Mouse (Mus musculus) liver, embryonic 16.5 days (tissue): Measurements from ENCODE around the gene Pctp. TPM values are rescaled to one million over a fixed set of nuclear protein-coding genes. Genes with fewer than 3 reads are reported as not detected.

Experiments used
- ATAC-seq: fragments of 200-750 bp; cut with Nextera tagmentation; 2 replicates; pipeline ENCODE4 v1.8.0; 2017; ENCODE audit warnings: low read depth, mild to moderate bottlenecking, moderate number of reproducible peaks, moderate library complexity
- H3K27ac ChIP-seq: fragments of 300-500 bp; sonication (generic); 2 replicates; pipeline ENCODE4 v1.5.1; 2014; ENCODE audit warnings: mild to moderate bottlenecking, low read length
- H3K27me3 ChIP-seq: fragments of 300-500 bp; sonication (generic); 2 replicates; pipeline ENCODE4 v1.6.1; 2014; ENCODE audit warnings: low read depth, low read length, mixed read lengths; ENCODE audit not compliant: control insufficient read depth, insufficient read depth
- H3K36me3 ChIP-seq: fragments of 300-500 bp; sonication (generic); 2 replicates; pipeline ENCODE4 v1.6.1; 2014; ENCODE audit warnings: mild to moderate bottlenecking; ENCODE audit not compliant: control insufficient read depth, insufficient read depth
- H3K4me1 ChIP-seq: fragments of 300-500 bp; sonication (generic); 2 replicates; pipeline ENCODE4 v1.6.1; 2014; ENCODE audit warnings: low read depth, low read length, mixed read lengths; ENCODE audit not compliant: control insufficient read depth
- H3K4me2 ChIP-seq: fragments of 300-500 bp; sonication (generic); 2 replicates; pipeline ENCODE4 v1.6.1; 2014; ENCODE audit warnings: low read depth, low read length, mixed read lengths
- H3K4me3 ChIP-seq: fragments of 300-500 bp; sonication (generic); 2 replicates; pipeline ENCODE4 v1.5.1; 2014; ENCODE audit warnings: low read depth, mild to moderate bottlenecking, low read length
- H3K9ac ChIP-seq: fragments of 300-500 bp; sonication (generic); 2 replicates; pipeline ENCODE4 v1.6.1; 2014; ENCODE audit warnings: low read depth, low read length
- H3K9me3 ChIP-seq: fragments of 300-500 bp; sonication (generic); replicated peaks from 2 replicates; pipeline ENCODE4 v1.6.1; 2016; ENCODE audit warnings: low read length; ENCODE audit not compliant: control insufficient read depth
- WGBS: fragments of 180-500 bp; shearing (Covaris S2); extraction: QIAGEN DNeasy Blood & Tissue Kit; methylation state at CpG from one replicate; pipeline ENCODE4 v1.1.7; 2014; ENCODE audit not compliant: insufficient replicate concordance; 5-methylcytosine and 5-hydroxymethylcytosine counted together
- polyA plus RNA-seq: library from polyadenylated mRNA; unstranded; fragments of >200 nt; fragmentation: Nextera tagmentation; extraction: Ambion mirVana; gene quantifications from 2 replicates; pipeline ENCODE4 v1.2.1, GENCODE M21; 2015

The Pctp gene
- polyA plus RNA-seq, 1 experiment from 2014 or later = 17.5 TPM

GRCm38 (mm10) chr11:89988936-89989589, 13.6 kb downstream of the Pctp start:
- H3K36me3 ChIP-seq = no peaks in the 10 kb centered on the region
- no peaks in the 10 kb centered on the region for H3K9me3 ChIP-seq
- no peak overlapping the region for H3K27ac ChIP-seq
- H3K4me1 ChIP-seq = no peaks in the 10 kb centered on the region
- no peak overlapping the region for H3K9ac ChIP-seq
- whole genome bisulfite sequencing = 18% methylated on average over 8 of the region's 8 CpGs
- H3K4me3 ChIP-seq = no peak overlapping the region
- no peaks in the 10 kb centered on the region for H3K27me3 ChIP-seq
- H3K4me2 ChIP-seq = no peak overlapping the region
- ATAC-seq = no peak

GRCm38 (mm10) chr11:89986516-89986915, 16.2 kb downstream of the Pctp start:
- WGBS = 82% methylated on average over 8 of the region's 8 CpGs
- no peaks in the 10 kb centered on the region for H3K9me3 ChIP-seq
- ATAC-seq = no peak
- no peak overlapping the region for H3K4me2 ChIP-seq
- H3K27ac ChIP-seq = no peak overlapping the region
- H3K9ac ChIP-seq = no peak overlapping the region
- no peaks in the 10 kb centered on the region for H3K4me1 ChIP-seq
- no peak overlapping the region for H3K4me3 ChIP-seq
- no peaks in the 10 kb centered on the region for H3K27me3 ChIP-seq
- no peaks in the 10 kb centered on the region; the same call in 1 of the 2 replicates for H3K36me3 ChIP-seq

GRCm38 (mm10) chr11:89985200-89986187, 17.2 kb downstream of the Pctp start:
- Histone ChIP-seq H3K4me2 (no peak overlapping the region), H3K36me3 (no peaks in the 10 kb centered on the region; the same call in 1 of the 2 replicates), H3K4me1 (no peaks in the 10 kb centered on the region), H3K9ac (no peak overlapping the region), H3K9me3 (no peaks in the 10 kb centered on the region), H3K27me3 (no peaks in the 10 kb centered on the region), H3K27ac (no peak overlapping the region), H3K4me3 (no peak overlapping the region)
- WGBS = 49% methylated on average over 10 of the region's 10 CpGs
- no peak for ATAC-seq

- no peaks in the 10 kb centered on the region; the same call in 1 of the 2 replicates for H3K36me3 ChIP-seq
- no peaks in the 10 kb centered on the region for H3K4me1 ChIP-seq
- H3K27ac ChIP-seq = no peak overlapping the region
- 74% methylated on average over 5 of the region's 5 CpGs for WGBS
- ATAC-seq = no peak
- H3K9ac ChIP-seq = no peak overlapping the region
- no peaks in the 10 kb centered on the region for H3K9me3 ChIP-seq
- H3K27me3 ChIP-seq = no peaks in the 10 kb centered on the region
- no peak overlapping the region for H3K4me2 ChIP-seq
- H3K4me3 ChIP-seq = no peak overlapping the region
These were observed 18.3 kb downstream of the Pctp start for GRCm38 (mm10) chr11:89984436-89984835.

GRCm38 (mm10) chr11:89982918-89983317, 19.8 kb downstream of the Pctp start:
- H3K4me2 ChIP-seq = no peak overlapping the region
- no peak overlapping the region for H3K9ac ChIP-seq
- H3K4me3 ChIP-seq = no peak overlapping the region
- H3K27ac ChIP-seq = no peak overlapping the region
- no peak for ATAC-seq
- H3K36me3 ChIP-seq = no peaks in the 10 kb centered on the region; the same call in 1 of the 2 replicates
- no peaks in the 10 kb centered on the region for H3K27me3 ChIP-seq
- WGBS = 46% methylated on average over 2 of the region's 2 CpGs
- no peaks in the 10 kb centered on the region for H3K4me1 ChIP-seq
- H3K9me3 ChIP-seq = no peaks in the 10 kb centered on the region

GRCm38 (mm10) chr11:89980106-89980505, 22.6 kb downstream of the Pctp start:
- H3K9ac ChIP-seq = no peak overlapping the region
- H3K27me3 ChIP-seq = no peaks in the 10 kb centered on the region
- WGBS = 65% methylated on average over 2 of the region's 2 CpGs
- H3K27ac ChIP-seq = no peak overlapping the region
- ATAC-seq = no peak
- no peak overlapping the region for H3K4me3 ChIP-seq
- H3K4me2 ChIP-seq = no peak overlapping the region
- no peaks in the 10 kb centered on the region for H3K4me1 ChIP-seq
- no peaks in the 10 kb centered on the region; the same call in 1 of the 2 replicates for H3K36me3 ChIP-seq
- H3K9me3 ChIP-seq = no peaks in the 10 kb centered on the region

- H3K36me3 ChIP-seq = no peaks in the 10 kb centered on the region; the same call in 1 of the 2 replicates
- no peak overlapping the region for H3K4me3 ChIP-seq
- H3K4me2 ChIP-seq = no peak overlapping the region
- ATAC-seq = no peak
- H3K9me3 ChIP-seq = no peaks in the 10 kb centered on the region
- 46% methylated on average over 11 of the region's 11 CpGs for WGBS
- no peaks in the 10 kb centered on the region for H3K27me3 ChIP-seq
- no peak overlapping the region for H3K9ac ChIP-seq
- no peak overlapping the region for H3K27ac ChIP-seq
- no peaks in the 10 kb centered on the region for H3K4me1 ChIP-seq
These were observed 23.5 kb downstream of the Pctp start for GRCm38 (mm10) chr11:89978914-89979818.

GRCm38 (mm10) chr11:89978353-89978831, 24.3 kb downstream of the Pctp start:
- H3K27ac ChIP-seq = no peak overlapping the region
- no peak overlapping the region for H3K9ac ChIP-seq
- ATAC-seq = no peak
- WGBS = 21% methylated on average over 11 of the region's 11 CpGs
- no peaks in the 10 kb centered on the region for H3K36me3 ChIP-seq
- H3K9me3 ChIP-seq = no peaks in the 10 kb centered on the region
- H3K4me2 ChIP-seq = no peak overlapping the region
- no peaks in the 10 kb centered on the region for H3K27me3 ChIP-seq
- H3K4me3 ChIP-seq = no peak overlapping the region
- H3K4me1 ChIP-seq = no peaks in the 10 kb centered on the region
